Mouse (Mus musculus) layer of hippocampus, adult 2 months (tissue): Measurements from ENCODE around the gene Rpa1. TPM values are rescaled to one million over a fixed set of nuclear protein-coding genes. Genes with fewer than 3 reads are reported as not detected.

Experiments used
- DNase-seq, 2 experiments: peaks; one replicate each; pipeline ENCODE4 v3.0.0; 2022; ENCODE audit warnings: low spot score in 2 of 2
- H3K27ac ChIP-seq: fragments of 200-600 bp; 2 replicates; pipeline ENCODE4 v1.8.1; 2022
- H3K4me3 ChIP-seq: fragments of 200-600 bp; 2 replicates; pipeline ENCODE4 v1.8.1; 2022; ENCODE audit warnings: mild to moderate bottlenecking
- CTCF ChIP-seq: fragments of 200-600 bp; conservative IDR thresholded peaks from 2 replicates; pipeline ENCODE4 v1.8.1; 2022; ENCODE audit warnings: antibody characterized with exemption, mild to moderate bottlenecking, moderate library complexity
- microRNA-seq, 2 experiments: library from miRNA; unstranded; fragments of <30 nt; microRNA quantifications; one replicate each; pipeline ENCODE4 v1.2.0; 2021
- total RNA-seq, 2 experiments: library from RNA; stranded (reverse); gene quantifications; 2 replicates each; pipeline ENCODE4 v1.2.3; 2021

Gene Rpa1
- total RNA-seq, 2 experiments from 2014 or later: 64.1 to 67.0 TPM

DNA sequence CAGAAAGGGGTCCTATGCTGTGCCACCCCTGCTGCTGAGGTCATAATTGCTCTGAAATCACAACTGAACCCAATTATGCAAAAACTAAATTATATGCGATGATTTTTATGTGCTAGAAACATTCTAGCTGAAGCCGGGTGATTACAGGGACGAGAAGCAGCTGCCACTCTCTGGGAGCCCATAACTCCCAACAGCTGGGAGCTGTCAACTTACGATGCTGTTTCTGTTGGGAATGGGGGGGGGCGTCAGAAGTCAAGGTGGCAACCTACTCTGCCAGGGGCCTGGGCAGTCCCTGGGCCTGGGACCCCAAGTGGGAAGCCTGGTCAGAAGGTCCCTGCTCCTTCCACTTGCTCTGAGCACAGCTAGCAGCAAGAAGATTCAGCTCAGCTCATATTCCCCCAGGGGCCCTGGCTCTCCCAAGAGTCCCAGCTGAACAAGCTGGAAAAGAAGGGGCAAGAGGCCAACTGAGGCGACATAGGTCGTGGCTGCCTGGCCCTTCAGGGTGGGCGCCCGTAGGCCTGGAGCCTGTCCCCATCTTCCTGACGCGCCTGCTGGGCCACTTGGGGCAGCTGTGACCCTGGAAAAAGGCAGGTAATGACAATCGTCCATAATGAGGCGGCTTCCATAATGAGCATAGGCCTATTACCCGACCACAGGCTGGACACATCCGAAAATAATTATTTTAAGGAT lies 84.7 kb downstream of the Rpa1 start:
- Histone ChIP-seq H3K27ac (peak overlapping the region; percentile 84), H3K4me3 (no peak overlapping the region)
- DNase-seq: no peak
- TF ChIP-seq CTCF: no peak

GRCm38 (mm10) chr11:75262791-75263190 lies 85.3 kb downstream of the Rpa1 start:
- TF ChIP-seq CTCF: no peak
- no peak for DNase-seq
- H3K27ac ChIP-seq: peak overlapping the region; percentile 84
- no peak overlapping the region for H3K4me3 ChIP-seq

DNA sequence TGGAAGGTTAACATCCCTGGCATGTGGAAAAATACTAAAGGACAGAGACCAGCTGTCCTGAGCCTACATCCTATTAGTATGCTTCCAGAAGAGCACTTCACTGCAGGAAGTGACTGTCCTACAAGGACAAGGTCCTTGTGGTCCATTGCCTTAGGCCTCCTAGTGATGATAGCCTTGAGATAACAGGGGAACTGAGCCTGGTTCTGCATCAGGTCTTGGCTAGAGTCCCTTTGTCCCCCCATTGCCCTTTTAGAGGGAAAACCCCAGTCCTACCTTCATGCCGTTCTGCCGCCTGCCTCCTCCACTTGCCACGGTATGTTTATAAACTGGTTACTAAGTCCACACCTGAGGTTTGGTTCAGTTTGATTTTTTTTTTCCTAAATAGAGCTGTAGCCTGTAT lies 85.9 kb downstream of the Rpa1 start:
- DNase-seq: no peak
- Histone ChIP-seq H3K4me3 (no peak overlapping the region), H3K27ac (peak overlapping the region; percentile 84)
- no peak for TF ChIP-seq CTCF

- H3K4me3 ChIP-seq: no peak overlapping the region
- no peak for DNase-seq
- peak overlapping the region; percentile 84 for H3K27ac ChIP-seq
- no peak for TF ChIP-seq CTCF
Measured at GRCm38 (mm10) chr11:75261730-75262129, 86.4 kb downstream of the Rpa1 start.

DNA sequence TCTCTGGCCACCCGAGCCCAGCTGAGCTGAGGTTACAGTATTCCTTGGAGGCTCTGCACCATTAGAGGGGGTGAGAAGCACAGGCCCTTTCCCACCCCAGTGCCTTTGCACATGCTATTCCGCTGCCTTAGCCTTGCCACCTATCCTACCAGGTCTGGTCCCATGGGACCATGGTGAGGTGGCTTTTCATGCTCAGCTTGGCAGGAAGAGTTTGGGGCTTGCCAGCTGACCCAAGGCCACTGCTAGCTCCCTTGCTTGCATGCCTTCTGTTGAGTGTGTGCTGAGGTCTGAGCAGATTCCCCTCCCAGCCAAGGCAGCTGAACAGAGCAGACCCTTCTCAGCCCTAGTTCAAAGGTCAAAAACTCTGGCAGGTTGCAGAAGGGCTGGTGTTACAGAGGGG lies 87.1 kb downstream of the Rpa1 start:
- no peak for DNase-seq
- H3K27ac ChIP-seq: peak overlapping the region; percentile 84
- no peak for TF ChIP-seq CTCF
- no peak overlapping the region for H3K4me3 ChIP-seq

GRCm38 (mm10) chr11:75259996-75260561 lies 88.0 kb downstream of the Rpa1 start:
- Histone ChIP-seq H3K4me3 (no peak overlapping the region), H3K27ac (peak overlapping the region; percentile 84)
- TF ChIP-seq CTCF: no peak
- DNase-seq: peak in 1 of 2 experiments; percentile 53

- no peak overlapping the region for H3K4me3 ChIP-seq
- TF ChIP-seq CTCF: no peak
- H3K27ac ChIP-seq: peak overlapping the region; percentile 84
- DNase-seq: no peak
Measured at GRCm38 (mm10) chr11:75259416-75259815, 88.7 kb downstream of the Rpa1 start.

- no peak for TF ChIP-seq CTCF
- Histone ChIP-seq H3K4me3 (no peak overlapping the region), H3K27ac (peak overlapping the region; percentile 77)
- DNase-seq: no peak
Measured at GRCm38 (mm10) chr11:75257056-75257648, 91.0 kb downstream of the Rpa1 start.

GRCm38 (mm10) chr11:75255330-75255729 lies 92.8 kb downstream of the Rpa1 start:
- Histone ChIP-seq H3K27ac (peak overlapping the region; percentile 79), H3K4me3 (no peak overlapping the region)
- no peak for TF ChIP-seq CTCF
- DNase-seq: no peak

- Histone ChIP-seq H3K4me3 (no peak overlapping the region), H3K27ac (peak overlapping the region; percentile 79)
- DNase-seq: peak; percentile 41 to 63
- peak; percentile 35 for TF ChIP-seq CTCF
Measured at GRCm38 (mm10) chr11:75254252-75254912, 93.7 kb downstream of the Rpa1 start.

DNA sequence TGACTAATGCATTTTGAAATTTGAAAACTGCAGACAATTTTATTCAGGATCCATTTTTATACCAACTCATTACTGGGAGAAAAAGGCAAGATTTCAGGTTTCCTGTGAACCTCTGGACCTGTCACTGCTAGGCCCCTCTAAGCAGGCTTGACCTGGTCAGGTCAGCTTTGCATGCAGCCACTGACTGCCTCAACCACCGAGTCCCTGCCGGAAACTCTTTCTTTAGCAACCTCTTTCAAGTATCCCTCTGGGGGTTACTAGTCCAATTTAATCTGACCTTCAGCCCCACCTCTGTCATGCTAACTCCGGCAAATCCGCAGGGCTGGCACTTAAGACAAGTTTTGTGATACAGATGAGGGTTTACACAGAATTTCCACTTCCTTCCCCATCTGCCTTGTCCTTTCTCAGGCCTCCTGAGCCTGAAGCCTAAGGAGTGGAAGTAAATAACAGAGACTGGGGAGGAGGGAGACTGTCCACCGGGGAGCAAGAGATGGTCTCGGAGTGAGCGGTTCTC lies 96.5 kb downstream of the Rpa1 start:
- no peak for TF ChIP-seq CTCF
- no peak overlapping the region for H3K4me3 ChIP-seq
- no peak for DNase-seq
- H3K27ac ChIP-seq: peak overlapping the region; percentile 61

DNA sequence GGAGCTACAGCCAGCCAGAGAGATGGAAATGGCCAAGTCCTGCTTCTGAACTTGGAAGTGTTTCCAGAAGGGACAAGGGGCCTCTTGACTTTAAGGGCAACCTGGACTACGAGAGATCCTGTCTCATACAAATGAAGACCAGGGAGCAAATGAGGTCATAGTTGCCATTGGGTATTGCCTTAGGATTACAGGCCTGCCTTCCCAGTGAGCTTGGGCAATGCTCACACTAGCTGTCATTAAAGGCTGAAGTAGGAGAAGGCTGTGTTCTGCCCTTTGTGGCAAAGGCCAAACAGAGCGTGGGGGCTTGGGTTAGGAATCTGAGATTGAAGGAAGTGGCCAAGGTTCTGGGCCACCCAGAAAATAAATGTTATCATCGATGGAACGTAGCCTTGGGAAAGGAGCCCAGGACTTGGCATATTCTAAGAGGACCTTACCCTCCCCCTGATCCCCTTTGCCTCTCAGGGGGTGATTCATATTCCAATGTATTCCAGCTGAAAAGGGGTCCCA lies 97.1 kb downstream of the Rpa1 start:
- no peak for DNase-seq
- no peak for TF ChIP-seq CTCF
- Histone ChIP-seq H3K4me3 (no peak overlapping the region), H3K27ac (peak overlapping the region; percentile 61)

GRCm38 (mm10) chr11:75249588-75249987 lies 98.5 kb downstream of the Rpa1 start:
- Histone ChIP-seq H3K4me3 (no peak overlapping the region), H3K27ac (peak overlapping the region; percentile 83)
- no peak for DNase-seq
- no peak for TF ChIP-seq CTCF

Small RNAs within 50 kb of the gene (microRNA-seq; reads per million reads assigned to microRNA genes)
- gene Gm47300: 0 reads per million in 2 experiments

Other genes starting within 250 kb of the Rpa1 start
- gene Hic1, start 178.8 kb downstream of the Rpa1 start, total RNA-seq: 1 to 10 TPM; 3.8 to 3.9 TPM
- gene Ovca2, start 169.5 kb downstream of the Rpa1 start, total RNA-seq: 10 to 100 TPM; 19.3 to 22.4 TPM
- 10 to 100 TPM; 30.7 to 31.4 TPM for gene Dph1, start 157.1 kb downstream of the Rpa1 start, total RNA-seq
- 100 to 1,000 TPM; 104 to 110 TPM for gene Rtn4rl1, start 154.5 kb downstream of the Rpa1 start, total RNA-seq
- gene Smyd4, start 109 bp upstream of the Rpa1 start, total RNA-seq: 10 to 100 TPM; 14.9 to 16.7 TPM
- 10 to 100 TPM; 14.0 to 15.6 TPM for gene Serpinf1, start 74.4 kb upstream of the Rpa1 start, total RNA-seq
- under 1 TPM; 0.38 to 0.52 TPM for gene Serpinf2, start 91.3 kb upstream of the Rpa1 start, total RNA-seq
- 10 to 100 TPM; 23.4 to 23.7 TPM for gene Wdr81, start 106.4 kb upstream of the Rpa1 start, total RNA-seq
- under 1 TPM in 1 of 2 experiments, not detected in 1; 0.56 TPM for gene Tlcd2, start 113.4 kb upstream of the Rpa1 start, total RNA-seq
- 100 to 1,000 TPM; 131 to 139 TPM for gene Prpf8, start 138.5 kb upstream of the Rpa1 start, total RNA-seq
- 1 to 10 TPM; 1.6 to 1.7 TPM for gene Rilp, start 161.8 kb upstream of the Rpa1 start, total RNA-seq
- gene Scarf1, start 165.2 kb upstream of the Rpa1 start, total RNA-seq: 1 to 10 TPM; 1.3 TPM
- 10 to 100 TPM; 43.0 to 53.4 TPM for gene Slc43a2, start 183.4 kb upstream of the Rpa1 start, total RNA-seq
- 100 to 1,000 TPM; 269 to 283 TPM for gene Pitpna, start 239.8 kb upstream of the Rpa1 start, total RNA-seq